Mouse (Mus musculus) adrenal gland, postnatal 25 days (tissue): ENCODE measurements around the gene Mcrip1. TPM values are rescaled to one million over a fixed set of nuclear protein-coding genes. Genes with fewer than 3 reads are reported as not detected.
"Not testable (repeated sequence)": the region's sequence is repeated elsewhere in the genome, so short reads cannot be mapped to it uniquely, and the experiment has no call there.

Experiments
- DNase-seq: peaks from one replicate; pipeline ENCODE4 v3.0.0; 2021; ENCODE audit warnings: mixed read lengths
- total RNA-seq: library from RNA; stranded (reverse); gene quantifications from 2 replicates; pipeline ENCODE4 v1.2.3, GENCODE M21; 2021

Mcrip1 gene
- total RNA-seq, 1 experiment from 2014 or later: 75.4 TPM

GRCm38 (mm10) chr11:120542376-120542775 is 7.2 kb downstream of the Mcrip1 start:
- no peak for DNase-seq

- DNase-seq: peak; percentile 28
Measured at GRCm38 (mm10) chr11:120541907-120542306, 7.6 kb downstream of the Mcrip1 start.

- DNase-seq: no peak
Measured at GRCm38 (mm10) chr11:120539285-120540014, 10.1 kb downstream of the Mcrip1 start.

GRCm38 (mm10) chr11:120538955-120539284 is 10.6 kb downstream of the Mcrip1 start:
- no peak for DNase-seq

GRCm38 (mm10) chr11:120538485-120538884 is 11.0 kb downstream of the Mcrip1 start:
- DNase-seq: peak; percentile 54

- DNase-seq: no peak
Measured at GRCm38 (mm10) chr11:120535804-120536203, 13.7 kb downstream of the Mcrip1 start.

- no peak for DNase-seq
Measured at GRCm38 (mm10) chr11:120535145-120535544, 14.4 kb downstream of the Mcrip1 start.

- no peak for DNase-seq
Measured at GRCm38 (mm10) chr11:120534093-120534492, 15.4 kb downstream of the Mcrip1 start.

DNA sequence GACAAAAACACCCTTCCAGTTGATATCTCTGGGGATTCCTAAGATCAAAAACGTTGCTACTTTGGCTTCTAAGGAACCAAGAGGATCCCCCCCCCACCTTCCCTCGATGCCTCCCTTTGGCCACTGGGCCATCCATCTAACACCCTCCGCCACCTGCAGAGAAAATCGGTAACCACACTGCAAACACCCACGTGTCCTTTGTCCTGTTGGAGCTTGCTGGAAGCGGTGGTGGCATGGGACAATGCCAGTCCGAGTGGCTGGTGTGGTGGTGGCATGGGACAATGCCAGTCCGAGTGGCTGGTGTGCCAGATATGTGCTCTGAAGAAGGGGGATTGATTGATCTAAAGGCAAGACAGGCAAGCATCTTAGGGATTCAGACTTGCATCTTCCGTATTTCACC is 17.9 kb downstream of the Mcrip1 start:
- DNase-seq: no peak

GRCm38 (mm10) chr11:120530085-120530964 is 19.2 kb downstream of the Mcrip1 start, which contains the start of gene Gcgr:
Gene Gcgr (plus strand): TSS chr11:120530699.
- no peak for DNase-seq

DNA sequence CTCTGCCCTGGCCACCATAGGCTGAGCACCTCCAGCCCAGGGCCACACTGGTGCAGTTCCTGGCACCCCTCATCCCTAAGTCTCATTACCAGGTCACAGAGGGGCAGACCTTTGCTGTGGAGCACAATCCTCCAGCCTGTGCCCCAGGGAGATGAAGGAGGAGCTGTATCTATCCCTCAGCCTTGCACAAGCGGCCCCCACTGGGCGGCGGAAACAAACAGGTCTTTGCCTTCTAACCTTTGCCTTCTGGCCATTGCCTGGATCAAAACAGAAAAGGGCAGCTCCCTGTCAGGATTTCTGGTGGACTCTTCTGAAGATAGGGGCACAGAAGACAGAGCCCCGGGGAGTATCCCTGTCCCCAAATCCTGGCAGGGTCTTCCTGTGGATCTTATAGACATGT is 20.6 kb downstream of the Mcrip1 start:
- no peak for DNase-seq

- no peak for DNase-seq
Measured at GRCm38 (mm10) chr11:120527690-120528354, 21.7 kb downstream of the Mcrip1 start.

GRCm38 (mm10) chr11:120525959-120526358 is 23.6 kb downstream of the Mcrip1 start:
- DNase-seq: no peak

DNA sequence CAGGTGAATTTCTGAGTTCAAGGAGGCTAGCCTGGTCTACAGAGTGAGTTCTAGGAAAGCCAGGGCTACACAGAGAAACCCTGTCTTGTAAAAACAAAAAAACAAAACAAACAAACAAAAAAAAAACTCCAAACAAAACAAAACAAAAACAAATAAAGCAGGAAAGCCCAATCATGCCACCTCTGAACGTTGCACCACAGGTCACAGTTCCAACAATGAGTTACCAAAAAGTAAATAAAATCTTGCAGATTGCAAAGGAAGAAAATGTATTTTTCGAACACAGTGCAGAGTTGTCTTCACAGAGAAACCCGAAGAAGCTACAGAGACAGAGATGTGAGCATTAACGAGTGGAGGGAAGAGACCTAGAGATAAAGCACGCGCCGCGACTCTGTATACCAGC is 26.9 kb downstream of the Mcrip1 start:
- no peak for DNase-seq

GRCm38 (mm10) chr11:120520967-120521540 is 28.5 kb downstream of the Mcrip1 start:
- DNase-seq: peak; percentile 50

- no peak for DNase-seq
Measured at GRCm38 (mm10) chr11:120520498-120520897, 29.0 kb downstream of the Mcrip1 start.

DNA sequence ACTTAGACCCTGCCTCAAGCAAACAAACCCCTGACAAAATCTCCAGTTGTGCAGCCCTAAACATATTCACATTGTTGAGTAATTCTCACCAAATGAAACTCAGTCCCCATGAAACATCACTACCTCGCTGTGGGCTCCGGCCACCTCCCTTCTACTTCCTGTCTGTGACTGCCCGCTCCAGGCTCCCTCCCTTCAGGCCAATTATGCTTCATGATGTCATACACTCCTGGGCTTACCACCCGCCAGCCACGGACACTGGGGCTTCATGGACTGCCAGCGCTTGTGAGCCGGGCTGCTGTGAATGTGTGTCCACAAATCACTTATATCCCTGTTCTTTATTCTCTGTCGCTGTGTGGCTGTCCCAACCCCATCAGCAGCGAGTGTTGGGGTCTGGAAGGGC is 29.8 kb downstream of the Mcrip1 start:
- peak; percentile 25 for DNase-seq

- no peak for DNase-seq
Measured at GRCm38 (mm10) chr11:120518558-120518957, 31.0 kb downstream of the Mcrip1 start.

GRCm38 (mm10) chr11:120518027-120518426 is 31.5 kb downstream of the Mcrip1 start:
- no peak for DNase-seq

DNA sequence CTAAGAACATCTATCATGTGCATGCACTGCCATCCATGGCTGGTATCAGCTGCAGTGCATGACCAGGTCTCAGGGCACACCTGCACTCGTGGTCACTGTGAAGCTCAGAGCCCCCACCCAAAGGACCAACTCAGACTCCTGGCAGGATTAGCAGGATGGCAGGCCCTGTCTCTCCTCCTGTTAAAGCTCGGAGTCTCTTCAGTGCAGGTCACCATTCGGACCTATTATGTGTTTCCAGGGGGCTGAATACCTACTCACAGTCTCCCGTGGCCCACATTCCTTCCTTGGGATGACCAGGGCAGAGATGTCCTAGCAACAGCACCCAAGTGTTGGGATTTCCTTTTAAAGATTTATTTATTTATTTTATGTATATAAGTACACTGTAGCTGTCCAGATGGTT is 32.4 kb downstream of the Mcrip1 start:
- DNase-seq: no peak

DNA sequence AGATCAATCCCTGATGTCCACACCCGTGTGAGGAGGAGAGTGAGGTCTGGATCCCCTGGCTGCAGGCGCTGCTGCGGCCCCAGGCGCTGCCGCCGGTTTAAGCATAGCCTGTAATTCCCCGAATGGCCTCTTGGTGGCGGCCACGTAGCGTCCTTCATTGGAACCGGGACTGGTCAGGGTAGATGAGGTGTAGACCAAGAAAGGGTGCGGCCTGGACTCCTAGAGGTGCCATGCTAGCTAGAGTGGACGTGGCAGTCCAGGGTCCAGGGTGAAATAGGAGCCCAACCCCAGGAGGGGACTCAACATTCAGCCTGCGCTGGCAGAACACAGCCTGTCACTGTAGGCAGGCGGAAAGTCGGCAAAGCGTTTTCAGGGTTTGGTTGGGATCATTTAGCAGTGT is 33.9 kb downstream of the Mcrip1 start:
- DNase-seq: peak; percentile 87

- not testable (repeated sequence) for DNase-seq
Measured at GRCm38 (mm10) chr11:120514262-120514661, 35.3 kb downstream of the Mcrip1 start.
